Mouse (Mus musculus) bone marrow, adult 2 months (tissue): Measurements from ENCODE around the gene Gm28043. TPM values are rescaled to one million over a fixed set of nuclear protein-coding genes. Genes with fewer than 3 reads are reported as not detected.

Experiments
- H3K27ac ChIP-seq: fragments of 200-500 bp; 2 replicates; pipeline ENCODE4 v1.5.1; 2012; ENCODE audit warnings: low read depth, mild to moderate bottlenecking, control low read depth, inconsistent platforms, low read length; ENCODE audit not compliant: control insufficient read depth, poor library complexity, insufficient read depth
- H3K4me1 ChIP-seq: fragments of 200-500 bp; 2 replicates; pipeline ENCODE4 v1.6.1; 2011; ENCODE audit warnings: low read length; ENCODE audit not compliant: control insufficient read depth, insufficient read depth
- H3K4me3 ChIP-seq: fragments of 200-500 bp; replicated peaks from 2 replicates; pipeline ENCODE3; 2011; ENCODE audit warnings: mild to moderate bottlenecking, low read depth, low read length, control low read depth; ENCODE audit not compliant: control insufficient read depth
- CTCF ChIP-seq: fragments of 200-500 bp; IDR thresholded peaks from 2 replicates; pipeline ENCODE4 v1.5.1; 2011; ENCODE audit warnings: low read length, control low read depth; ENCODE audit not compliant: control insufficient read depth, insufficient read depth
- POLR2A ChIP-seq: fragments of 200-500 bp; IDR thresholded peaks from 2 replicates; pipeline ENCODE4 v1.6.1; 2011; ENCODE audit warnings: low read depth, mild to moderate bottlenecking, control low read depth, low read length, borderline replicate concordance; ENCODE audit not compliant: control insufficient read depth
- WGBS: fragments of 180-500 bp; shearing (Covaris S2); methylation state at CpG from one replicate; pipeline ENCODE4 v1.1.7; 2018; 5-methylcytosine and 5-hydroxymethylcytosine counted together
- polyA plus RNA-seq: library from polyadenylated mRNA; stranded (reverse); fragments of >200 nt; gene quantifications from 2 replicates; pipeline ENCODE4 v1.2.4, GENCODE M21; 2011; ENCODE audit warnings: low replicate concordance; ENCODE audit not compliant: missing spikeins, insufficient read depth, insufficient read length

The Gm28043 gene
- polyA plus RNA-seq, 1 experiment, result 6.4 TPM

DNA sequence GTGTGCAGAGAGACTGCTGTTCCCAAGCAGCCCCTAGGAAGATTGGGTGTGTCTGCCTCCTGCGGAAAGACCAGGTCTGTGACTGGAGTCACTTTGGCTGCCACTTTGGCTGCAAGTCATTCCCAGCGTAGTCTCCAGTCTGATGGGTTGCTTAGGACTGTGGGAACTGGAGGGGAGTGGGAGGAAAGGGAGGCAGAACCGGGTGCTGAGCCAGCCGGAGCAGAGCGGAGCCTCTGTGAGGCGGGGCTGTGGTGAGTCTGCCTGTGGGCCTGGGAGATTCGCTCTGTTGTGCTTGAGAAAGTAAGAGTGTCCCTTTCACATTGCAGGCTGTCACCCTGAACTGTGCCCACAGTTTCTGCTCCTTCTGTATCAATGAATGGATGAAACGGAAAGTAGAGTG, 20.8 kb downstream of the Gm28043 start:
- WGBS, result 89% methylated on average over 8 of the region's 8 CpGs
- H3K27ac ChIP-seq, result no peak overlapping the region
- H3K4me1 ChIP-seq, result peaks cover 3% of the 10 kb centered on the region; the same call in 1 of the 2 replicates
- H3K4me3 ChIP-seq, result no peak overlapping the region
- TF ChIP-seq POLR2A (no peak), CTCF (no peak)

DNA sequence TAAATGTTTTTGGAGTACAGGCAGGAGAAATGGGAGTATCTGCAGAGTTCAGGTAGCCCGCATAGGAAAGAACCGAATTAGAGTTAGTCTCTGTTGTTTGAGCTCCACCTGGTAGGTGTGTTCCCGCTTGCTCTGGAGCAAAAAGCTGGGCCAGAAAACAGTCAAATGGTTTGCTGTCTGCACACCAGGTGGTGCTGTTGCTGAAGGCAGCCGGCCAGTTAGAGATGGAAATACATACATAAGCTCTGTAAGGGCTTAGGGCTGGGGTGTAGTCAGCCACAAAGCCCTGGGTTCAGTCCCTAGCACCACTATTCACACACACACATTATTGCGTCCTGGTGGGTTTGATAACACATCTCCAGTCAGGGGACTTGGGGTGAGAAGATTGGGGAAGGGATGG, 21.4 kb downstream of the Gm28043 start:
- H3K27ac ChIP-seq, result no peak overlapping the region
- H3K4me1 ChIP-seq, result peaks cover 3% of the 10 kb centered on the region; the same call in 1 of the 2 replicates
- no peak overlapping the region for H3K4me3 ChIP-seq
- peak; percentile 85 for TF ChIP-seq CTCF
- TF ChIP-seq POLR2A, result no peak
- WGBS, result 55% methylated on average over 5 of the region's 5 CpGs

DNA sequence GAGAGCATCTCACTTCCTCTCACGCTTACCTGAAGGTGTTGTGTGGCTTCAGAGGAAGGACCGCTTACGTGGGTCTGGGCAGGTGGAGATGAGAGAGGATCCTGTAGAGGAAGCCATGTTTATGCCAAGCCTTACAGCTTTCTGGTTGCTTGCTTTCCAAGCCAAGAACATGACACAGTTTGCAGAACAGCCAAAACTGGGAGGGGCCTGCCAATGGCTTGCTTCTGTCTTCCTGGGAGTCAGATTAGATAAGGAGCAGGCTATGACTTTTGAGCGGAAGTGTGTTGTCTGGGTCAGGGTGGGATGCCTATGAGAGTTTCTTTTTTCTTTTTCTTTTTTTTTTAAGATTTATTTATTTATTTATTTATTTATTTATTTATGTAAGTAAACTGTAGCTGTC, 22.7 kb downstream of the Gm28043 start:
- H3K4me1 ChIP-seq, result peaks cover 3% of the 10 kb centered on the region; the same call in 1 of the 2 replicates
- TF ChIP-seq CTCF (no peak), POLR2A (no peak)
- WGBS, result 81% methylated on average over 4 of the region's 4 CpGs
- H3K27ac ChIP-seq, result peak overlapping the region; percentile 39; the same call in 1 of the 2 replicates
- H3K4me3 ChIP-seq, result no peak overlapping the region

DNA sequence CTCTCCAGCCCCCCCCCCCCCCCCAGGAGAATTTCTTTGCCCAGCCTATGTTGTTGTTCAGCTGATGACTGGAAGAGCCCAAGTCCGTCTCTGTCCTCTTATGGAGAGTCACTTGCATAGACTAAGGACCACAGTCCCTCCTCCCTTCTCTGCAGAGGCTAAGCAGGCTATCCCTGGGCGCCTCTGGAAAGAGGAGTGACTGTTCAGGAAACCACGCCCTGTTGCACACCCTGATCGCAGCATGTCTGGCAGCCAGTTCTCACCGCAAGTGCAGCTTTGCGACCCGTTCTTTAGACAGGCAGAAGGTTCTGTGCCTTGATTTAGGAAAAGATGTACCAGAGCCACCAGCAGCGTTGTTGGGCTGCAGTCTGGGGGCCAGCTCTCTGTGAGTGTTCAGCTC, 23.2 kb downstream of the Gm28043 start:
- Histone ChIP-seq H3K4me3 (no peak overlapping the region), H3K4me1 (peaks cover 3% of the 10 kb centered on the region; the same call in 1 of the 2 replicates), H3K27ac (no peak overlapping the region)
- 52% methylated on average over 8 of the region's 8 CpGs for WGBS
- TF ChIP-seq POLR2A, result no peak
- no peak for TF ChIP-seq CTCF

DNA sequence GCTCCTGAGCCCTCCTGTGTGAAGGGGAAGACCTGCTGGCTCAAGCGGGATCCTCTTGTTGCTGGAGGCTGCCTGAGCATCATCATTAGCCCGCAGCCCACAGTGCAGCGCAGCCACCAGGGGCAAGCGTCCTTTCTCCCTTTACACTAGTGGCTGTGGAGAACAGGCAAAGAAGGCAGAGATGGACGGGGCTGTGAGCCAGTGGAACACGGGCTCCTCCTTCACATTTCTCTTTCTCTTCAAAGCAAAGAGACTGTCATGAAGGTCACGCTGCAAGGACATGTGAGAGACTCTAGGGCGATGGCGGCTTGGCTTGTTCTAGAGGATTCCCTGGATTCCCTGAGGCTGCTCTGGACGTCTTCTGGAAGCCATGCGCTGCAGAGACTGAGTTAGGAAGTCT, 26.3 kb downstream of the Gm28043 start:
- 95% methylated on average over 11 of the region's 11 CpGs for WGBS
- H3K27ac ChIP-seq, result no peak overlapping the region
- no peak overlapping the region for H3K4me3 ChIP-seq
- no peak for TF ChIP-seq CTCF
- no peak for TF ChIP-seq POLR2A
- peaks cover 3% of the 10 kb centered on the region; the same call in 1 of the 2 replicates for H3K4me1 ChIP-seq

DNA sequence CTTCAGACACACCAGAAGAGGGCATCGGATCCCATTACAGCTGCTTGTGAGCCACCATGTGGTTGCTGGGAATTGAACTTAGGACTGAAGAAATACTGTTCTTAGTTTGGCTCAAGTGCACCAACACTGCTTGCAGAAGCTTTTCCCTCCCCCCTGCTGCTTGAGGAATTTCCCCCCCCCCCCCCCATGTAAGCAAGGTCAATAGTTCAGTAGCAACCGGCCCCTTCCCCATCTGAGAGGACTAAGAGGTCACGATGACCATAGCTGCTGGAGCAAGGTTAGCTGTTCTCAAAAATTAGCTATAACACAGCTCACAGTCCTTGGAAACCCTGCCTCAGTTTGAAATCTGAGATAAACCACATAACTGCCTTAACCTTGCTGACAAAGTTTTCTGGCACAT, 27.5 kb downstream of the Gm28043 start:
- WGBS, result 96% methylated on average over 3 of the region's 3 CpGs
- TF ChIP-seq POLR2A, result no peak

DNA sequence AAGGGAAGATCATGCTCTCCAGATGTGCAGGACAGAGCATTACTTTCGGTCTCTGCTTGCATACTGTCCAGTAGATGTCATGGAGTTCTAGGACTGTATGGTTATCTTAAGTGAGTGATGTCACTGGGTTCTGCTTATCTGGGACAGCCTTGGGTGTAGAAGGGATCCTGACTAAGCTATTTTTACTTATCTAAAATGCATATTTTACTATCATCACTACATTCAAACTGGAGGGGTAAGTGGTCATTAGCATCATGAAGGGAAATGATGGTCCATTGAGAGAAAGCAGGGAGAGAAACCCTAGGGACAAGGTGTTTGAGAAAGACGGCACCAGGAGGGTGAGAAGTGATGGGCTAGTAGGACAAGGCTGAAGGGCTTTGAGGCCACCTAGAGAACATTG, 43.6 kb downstream of the Gm28043 start:
- WGBS, result 62% methylated on average over 2 of the region's 2 CpGs
- peaks cover 1% of the 10 kb centered on the region; the same call in 1 of the 2 replicates for H3K4me1 ChIP-seq
- peak overlapping the region; percentile 83 for H3K27ac ChIP-seq
- TF ChIP-seq POLR2A (no peak), CTCF (no peak)
- H3K4me3 ChIP-seq, result peak overlapping the region; percentile 58

More for the DNA sequence above, 27.5 kb downstream of the Gm28043 start:
- no peak overlapping the region for H3K27ac ChIP-seq
- no peak overlapping the region for H3K4me3 ChIP-seq
- peaks cover under 1% of the 10 kb centered on the region; the same call in 1 of the 2 replicates for H3K4me1 ChIP-seq

DNA sequence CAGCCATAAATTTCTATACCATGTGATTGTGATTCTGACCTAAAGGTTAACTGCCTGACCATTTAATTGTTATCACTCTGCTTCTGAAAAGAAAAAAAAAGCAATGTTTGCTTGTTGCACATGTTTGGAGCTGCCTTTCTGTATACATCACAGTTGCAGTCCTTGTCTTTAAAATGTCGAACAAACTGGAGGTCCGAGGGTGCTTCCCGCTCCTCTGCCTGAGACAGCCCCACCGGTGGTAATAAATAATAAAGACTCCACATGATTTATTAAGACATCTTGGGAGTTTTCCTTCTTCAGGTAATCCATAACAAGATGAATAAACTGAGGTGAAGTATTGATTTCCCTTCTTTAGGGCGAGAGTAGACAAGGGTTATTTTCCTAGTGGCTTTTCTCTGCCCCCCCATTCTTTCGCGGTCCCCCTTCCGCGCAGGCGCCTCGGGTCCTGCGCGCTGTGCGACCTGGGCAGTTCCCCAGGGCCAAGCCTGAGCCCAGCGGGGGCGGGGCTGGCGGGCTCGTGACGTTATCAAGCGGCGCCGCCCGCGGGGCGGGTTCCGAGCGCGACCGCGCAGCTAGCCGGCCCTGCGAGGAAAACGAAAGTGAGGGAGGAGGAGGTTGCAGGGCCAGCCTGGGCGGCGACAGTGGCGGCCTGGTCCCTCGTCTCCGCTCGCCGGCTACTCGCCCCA, 45.5 kb downstream of the Gm28043 start, which contains the start of gene Cmtr1:
Cmtr1 (plus strand) TSS at position 520 of the 686 bp plus-strand sequence.
- under 1% methylated on average over 41 of the region's 41 CpGs for WGBS

More for the DNA sequence above, 45.5 kb downstream of the Gm28043 start, which contains the start of gene Cmtr1:
- H3K4me3 ChIP-seq, result peak within 1 kb of the TSS; percentile 90
- peak within 1 kb of the TSS; percentile 98 for H3K27ac ChIP-seq
- H3K4me1 ChIP-seq, result peaks cover 3% of the 10 kb centered on the region
- TF ChIP-seq POLR2A (peak; percentile 94), CTCF (no peak)
